Mouse (Mus musculus) megakaryocyte progenitor cell, adult 5-6 weeks (primary cell): ENCODE results near the gene Cnpy3. TPM values are rescaled to one million over a fixed set of nuclear protein-coding genes. Genes with fewer than 3 reads are reported as not detected.

Source experiments
- ATAC-seq: replicated peaks from 2 replicates; pipeline ENCODE4 v1.8.0; 2016; ENCODE audit warnings: mild to moderate bottlenecking, moderate TSS enrichment, inconsistent platforms; ENCODE audit not compliant: poor library complexity
- total RNA-seq, 2 experiments: library from RNA; stranded (forward) in 1 of 2; stranded (reverse) in 1 of 2; fragments of 157-497, 149-512 nt in 1 of 2; fragments of 200-1000 nt in 1 of 2; gene quantifications; 2 replicates each; pipeline versions ENCODE4 v1.2.3 to v1.2.4; 2015 to 2017

The Cnpy3 gene
- total RNA-seq, 2 experiments from 2014 or later, result 30.6 to 101 TPM

DNA sequence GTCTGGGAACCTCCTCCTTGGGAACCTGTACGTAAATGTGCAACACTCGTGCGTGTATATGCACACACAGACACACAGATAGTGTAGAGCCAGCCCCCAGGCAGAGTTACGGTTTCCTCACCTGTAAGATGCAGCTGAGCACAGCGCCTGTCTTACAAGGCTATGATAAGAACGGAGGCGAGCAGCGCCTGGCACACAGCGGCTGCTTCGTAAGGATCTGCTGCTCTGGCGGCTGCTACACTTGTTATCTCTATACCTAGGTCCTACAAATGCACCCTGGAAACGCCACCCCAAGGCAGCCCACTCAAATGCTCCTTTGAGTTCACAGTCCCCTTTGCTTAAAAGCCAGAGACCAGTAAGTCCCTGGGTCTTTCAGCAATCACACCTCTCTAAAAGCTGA lies 61.3 kb downstream of the Cnpy3 start:
- peak; percentile 85 for ATAC-seq

DNA sequence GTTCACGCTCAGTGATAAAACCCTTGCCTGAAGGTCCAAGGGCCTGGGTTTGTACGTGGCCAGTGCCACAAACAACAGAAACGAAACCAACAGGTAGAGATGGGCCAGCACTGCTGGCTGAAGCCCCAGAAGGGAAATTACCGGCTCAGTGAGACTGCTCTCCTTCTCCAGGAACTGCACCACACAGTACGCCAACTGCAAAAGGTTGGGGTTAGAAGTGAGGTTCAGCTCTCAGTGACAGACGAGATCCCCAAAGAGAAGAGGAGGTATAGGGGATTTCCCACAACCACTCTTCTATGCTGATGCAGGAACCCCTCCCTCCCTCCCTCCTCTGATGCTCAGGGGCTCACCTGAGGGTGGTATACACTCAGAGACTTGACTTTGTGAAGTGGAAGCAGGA lies 66.1 kb downstream of the Cnpy3 start:
- ATAC-seq, result no peak

Other genes with a start within 250 kb of the Cnpy3 start
- 9.2 and 12.4 TPM in 2 replicates for gene Cul9, start 205.8 kb downstream of the Cnpy3 start, total RNA-seq (2015)
- gene Cul9, start 205.8 kb downstream of the Cnpy3 start, total RNA-seq (2017), result 12.4 and 12.5 TPM in 2 replicates
- gene Srf, start 196.0 kb downstream of the Cnpy3 start, total RNA-seq (2015), result 36.5 and 43.5 TPM in 2 replicates
- 40.0 and 47.5 TPM in 2 replicates for gene Srf, start 196.0 kb downstream of the Cnpy3 start, total RNA-seq (2017)
- gene Ptk7, start 122.7 kb downstream of the Cnpy3 start, total RNA-seq (2015), result 1.4 and 2.0 TPM in 2 replicates
- 3.0 and 3.6 TPM in 2 replicates for gene Ptk7, start 122.7 kb downstream of the Cnpy3 start, total RNA-seq (2017)
- 1.9 and 2.9 TPM in 2 replicates for gene Klc4, start 106.2 kb downstream of the Cnpy3 start, total RNA-seq (2015)
- 7.5 and 9.5 TPM in 2 replicates for gene Klc4, start 106.2 kb downstream of the Cnpy3 start, total RNA-seq (2017)
- gene Mrpl2, start 106.0 kb downstream of the Cnpy3 start, total RNA-seq (2015), result 80.1 and 101 TPM in 2 replicates
- 75.5 and 84.7 TPM in 2 replicates for gene Mrpl2, start 106.0 kb downstream of the Cnpy3 start, total RNA-seq (2017)
- 7.3 and 7.6 TPM in 2 replicates for gene Cul7, start 101.9 kb downstream of the Cnpy3 start, total RNA-seq (2015)
- gene Cul7, start 101.9 kb downstream of the Cnpy3 start, total RNA-seq (2017), result 9.1 and 14.3 TPM in 2 replicates
- gene Rrp36, start 77.9 kb downstream of the Cnpy3 start, total RNA-seq (2015), result 12.4 and 13.6 TPM in 2 replicates
- gene Rrp36, start 77.9 kb downstream of the Cnpy3 start, total RNA-seq (2017), result 70.4 and 89.7 TPM in 2 replicates
- gene Mea1, start 73.4 kb downstream of the Cnpy3 start, total RNA-seq (2015), result 47.6 and 53.5 TPM in 2 replicates
- 74.9 and 77.6 TPM in 2 replicates for gene Mea1, start 73.4 kb downstream of the Cnpy3 start, total RNA-seq (2017)
- 36.4 and 40.8 TPM in 2 replicates for gene Klhdc3, start 71.3 kb downstream of the Cnpy3 start, total RNA-seq (2015)
- 26.3 and 27.8 TPM in 2 replicates for gene Klhdc3, start 71.3 kb downstream of the Cnpy3 start, total RNA-seq (2017)
- 25.6 and 26.9 TPM in 2 replicates for gene Ppp2r5d, start 47.1 kb downstream of the Cnpy3 start, total RNA-seq (2015)
- 44.1 and 46.1 TPM in 2 replicates for gene Ppp2r5d, start 47.1 kb downstream of the Cnpy3 start, total RNA-seq (2017)
- gene Pex6, start 40.8 kb downstream of the Cnpy3 start, total RNA-seq (2015), result 7.8 and 10.2 TPM in 2 replicates
- gene Pex6, start 40.8 kb downstream of the Cnpy3 start, total RNA-seq (2017), result 11.3 TPM in 2 replicates
- not detected in 2 replicates for gene Gnmt, start 23.0 kb downstream of the Cnpy3 start, total RNA-seq (2015)
- gene Gnmt, start 23.0 kb downstream of the Cnpy3 start, total RNA-seq (2017), result not detected in 2 replicates
- 0.72 and 0.73 TPM in 2 replicates for gene Ptcra, start 11.5 kb upstream of the Cnpy3 start, total RNA-seq (2015)
- gene Ptcra, start 11.5 kb upstream of the Cnpy3 start, total RNA-seq (2017), result not detected in 2 replicates
- 27.3 and 28.5 TPM in 2 replicates for gene 2310039H08Rik, start 20.4 kb upstream of the Cnpy3 start, total RNA-seq (2015)
- gene 2310039H08Rik, start 20.4 kb upstream of the Cnpy3 start, total RNA-seq (2017), result 10.0 and 16.5 TPM in 2 replicates
- gene Rpl7l1, start 30.5 kb upstream of the Cnpy3 start, total RNA-seq (2015), result 113 and 123 TPM in 2 replicates
- 142 and 179 TPM in 2 replicates for gene Rpl7l1, start 30.5 kb upstream of the Cnpy3 start, total RNA-seq (2017)
- gene Bicral, start 106.3 kb upstream of the Cnpy3 start, total RNA-seq (2015), result 20.9 and 26.1 TPM in 2 replicates
- 16.2 and 20.3 TPM in 2 replicates for gene Bicral, start 106.3 kb upstream of the Cnpy3 start, total RNA-seq (2017)
- 11.3 and 12.5 TPM in 2 replicates for gene Tbcc, start 138.5 kb upstream of the Cnpy3 start, total RNA-seq (2015)
- 12.5 and 12.8 TPM in 2 replicates for gene Tbcc, start 138.5 kb upstream of the Cnpy3 start, total RNA-seq (2017)
- not detected in 2 replicates for gene Prph2, start 158.2 kb upstream of the Cnpy3 start, total RNA-seq (2015)
- gene Prph2, start 158.2 kb upstream of the Cnpy3 start, total RNA-seq (2017), result not detected in 2 replicates